Mouse (Mus musculus): ENCODE measurements around the gene Gzmg.

DNA sequence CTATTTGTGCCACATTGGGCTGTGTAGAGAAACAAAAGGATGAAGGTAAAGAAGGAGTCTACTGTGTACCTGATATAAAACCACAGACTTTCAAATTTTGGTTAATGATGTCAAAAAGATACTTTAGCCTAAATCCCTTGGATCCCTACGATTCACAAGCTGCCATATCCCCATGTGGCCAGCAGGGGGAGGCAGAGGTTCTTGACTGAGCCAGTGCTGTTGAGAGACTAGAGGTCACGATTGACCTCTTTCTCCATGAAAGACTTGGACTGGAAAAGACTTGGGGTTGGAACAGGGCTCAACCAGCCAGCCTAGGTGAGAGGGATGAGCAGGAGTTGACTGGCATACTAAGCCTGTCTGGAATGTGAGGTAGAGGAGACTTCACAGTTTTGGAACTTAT, 44.6 kb upstream of the Gzmg start:
- TF ChIP-seq CTCF (IDR thresholded peaks at IDR 0.05; ENCODE audit: borderline replicate concordance, control insufficient read depth, extremely low read depth, insufficient read depth, low read length, poor library complexity) (no peak; the same call in 1 of the 2 replicates), POLR2A (IDR thresholded peaks at IDR 0.05; ENCODE audit: control insufficient read depth, extremely low read depth, insufficient read depth, low read length, poor library complexity) (no peak)
